Mouse (Mus musculus) midbrain, embryonic 16.5 days (tissue): ENCODE data around the gene Olfr90. TPM values are rescaled to one million over a fixed set of nuclear protein-coding genes. Genes with fewer than 3 reads are reported as not detected.

ENCODE experiments used
- ATAC-seq: fragments of 200-750 bp; cut with Nextera tagmentation; 2 replicates; pipeline ENCODE4 v1.8.0; 2017; ENCODE audit warnings: moderate TSS enrichment
- H3K27ac ChIP-seq: fragments of 300-500 bp; sonication (generic); 2 replicates; pipeline ENCODE4 v1.5.1; 2014; ENCODE audit warnings: mild to moderate bottlenecking, low read length, mixed read lengths
- H3K27me3 ChIP-seq: fragments of 300-500 bp; sonication (generic); 2 replicates; pipeline ENCODE4 v1.6.1; 2014; ENCODE audit warnings: low read depth, low read length, mixed read lengths; ENCODE audit not compliant: control insufficient read depth, insufficient read depth
- H3K36me3 ChIP-seq: fragments of 300-500 bp; sonication (generic); 2 replicates; pipeline ENCODE4 v1.6.1; 2014; ENCODE audit warnings: mild to moderate bottlenecking, low read length, moderate library complexity, mixed read lengths; ENCODE audit not compliant: control insufficient read depth, insufficient read depth
- H3K4me1 ChIP-seq: fragments of 300-500 bp; sonication (generic); 2 replicates; pipeline ENCODE4 v1.6.1; 2014; ENCODE audit warnings: mild to moderate bottlenecking, low read length, mixed read lengths; ENCODE audit not compliant: control insufficient read depth, insufficient read depth
- H3K4me2 ChIP-seq: fragments of 300-500 bp; sonication (generic); 2 replicates; pipeline ENCODE4 v1.6.1; 2014; ENCODE audit warnings: mild to moderate bottlenecking, low read length, mixed read lengths
- H3K4me3 ChIP-seq: fragments of 300-500 bp; sonication (generic); 2 replicates; pipeline ENCODE4 v1.5.1; 2014; ENCODE audit warnings: low read depth, mild to moderate bottlenecking, low read length, moderate library complexity, mixed read lengths
- H3K9ac ChIP-seq: fragments of 300-500 bp; sonication (generic); 2 replicates; pipeline ENCODE4 v1.6.1; 2014; ENCODE audit warnings: low read depth, low read length, mixed read lengths
- H3K9me3 ChIP-seq: fragments of 300-500 bp; sonication (generic); replicated peaks from 2 replicates; pipeline ENCODE4 v1.6.1; 2014; ENCODE audit warnings: mild to moderate bottlenecking, low read length, mixed read lengths; ENCODE audit not compliant: control insufficient read depth, poor library complexity, severe bottlenecking
- whole genome bisulfite sequencing: fragments of 180-500 bp; shearing (Covaris S2); extraction: QIAGEN DNeasy Blood & Tissue Kit; methylation state at CpG from one replicate; pipeline ENCODE4 v1.1.7; 2014; 5-methylcytosine and 5-hydroxymethylcytosine counted together
- polyA plus RNA-seq: library from polyadenylated mRNA; unstranded; fragments of >200 nt; fragmentation: Nextera tagmentation; extraction: Ambion mirVana; gene quantifications from 2 replicates; pipeline ENCODE4 v1.2.1, GENCODE M21; 2015

The Olfr90 gene
- polyA plus RNA-seq, 1 experiment from 2014 or later: not detected

GRCm38 (mm10) chr17:37039127-37039894, 49.0 kb downstream of the Olfr90 start:
- Histone ChIP-seq H3K4me2 (no peak overlapping the region), H3K9me3 (no peaks in the 10 kb centered on the region), H3K4me1 (no peaks in the 10 kb centered on the region), H3K27ac (no peak overlapping the region), H3K36me3 (no peaks in the 10 kb centered on the region), H3K4me3 (no peak overlapping the region), H3K27me3 (no peaks in the 10 kb centered on the region), H3K9ac (no peak overlapping the region)
- 69% methylated on average over 2 of the region's 2 CpGs for WGBS
- no peak for ATAC-seq

Other genes with a start within 250 kb of the Olfr90 start
- 0.53 and 0.89 TPM in 2 replicates for gene Trim15, start 221.3 kb downstream of the Olfr90 start, polyA plus RNA-seq
- 0.70 and 1.0 TPM in 2 replicates for gene Trim10, start 218.9 kb downstream of the Olfr90 start, polyA plus RNA-seq
- not detected in 2 replicates for gene Trim40, start 198.4 kb downstream of the Olfr90 start, polyA plus RNA-seq
- gene Trim31, start 190.4 kb downstream of the Olfr90 start, polyA plus RNA-seq: not detected in 2 replicates
- 1.7 and 2.0 TPM in 2 replicates for gene Rnf39, start 145.6 kb downstream of the Olfr90 start, polyA plus RNA-seq
- 158 and 166 TPM in 2 replicates for gene Ppp1r11, start 136.8 kb downstream of the Olfr90 start, polyA plus RNA-seq
- gene Znrd1, start 129.9 kb downstream of the Olfr90 start, polyA plus RNA-seq: 47.3 and 52.3 TPM in 2 replicates
- gene Znrd1as, start 129.9 kb downstream of the Olfr90 start, polyA plus RNA-seq: 4.7 and 6.5 TPM in 2 replicates
- gene 2410137M14Rik, start 107.3 kb downstream of the Olfr90 start, polyA plus RNA-seq: 0.42 and 0.44 TPM in 2 replicates
- 2.9 and 3.4 TPM in 2 replicates for gene H2-M5, start 99.0 kb downstream of the Olfr90 start, polyA plus RNA-seq
- 280 and 312 TPM in 2 replicates for gene Zfp57, start 87.3 kb downstream of the Olfr90 start, polyA plus RNA-seq
- 2.0 and 3.2 TPM in 2 replicates for gene Mog, start 65.1 kb downstream of the Olfr90 start, polyA plus RNA-seq
- gene Gabbr1, start 42.5 kb downstream of the Olfr90 start, polyA plus RNA-seq: 81.7 and 94.9 TPM in 2 replicates
- gene Olfr91, start 9.8 kb upstream of the Olfr90 start, polyA plus RNA-seq: not detected in 2 replicates
- gene Olfr92, start 31.6 kb upstream of the Olfr90 start, polyA plus RNA-seq: not detected in 2 replicates
- gene Olfr93, start 73.0 kb upstream of the Olfr90 start, polyA plus RNA-seq: not detected in 2 replicates
- gene Ubd, start 105.4 kb upstream of the Olfr90 start, polyA plus RNA-seq: not detected in 2 replicates
- not detected in 2 replicates for gene Olfr94, start 112.5 kb upstream of the Olfr90 start, polyA plus RNA-seq
- gene Olfr95, start 124.6 kb upstream of the Olfr90 start, polyA plus RNA-seq: 0.04 TPM in 1 of 2 replicates, not detected in the other
- gene Olfr96, start 131.6 kb upstream of the Olfr90 start, polyA plus RNA-seq: not detected in 2 replicates
- gene Olfr97, start 148.8 kb upstream of the Olfr90 start, polyA plus RNA-seq: not detected in 2 replicates
- not detected in 2 replicates for gene Olfr98, start 175.2 kb upstream of the Olfr90 start, polyA plus RNA-seq
- gene H2-M3, start 181.7 kb upstream of the Olfr90 start, polyA plus RNA-seq: 1.2 and 1.9 TPM in 2 replicates
- gene Olfr99, start 195.0 kb upstream of the Olfr90 start, polyA plus RNA-seq: not detected in 2 replicates
- gene Olfr101, start 215.8 kb upstream of the Olfr90 start, polyA plus RNA-seq: not detected in 2 replicates
- not detected in 2 replicates for gene Olfr102, start 228.6 kb upstream of the Olfr90 start, polyA plus RNA-seq